Mouse (Mus musculus): ENCODE measurements around the gene Hspb6.

Hspb6 gene

DNA sequence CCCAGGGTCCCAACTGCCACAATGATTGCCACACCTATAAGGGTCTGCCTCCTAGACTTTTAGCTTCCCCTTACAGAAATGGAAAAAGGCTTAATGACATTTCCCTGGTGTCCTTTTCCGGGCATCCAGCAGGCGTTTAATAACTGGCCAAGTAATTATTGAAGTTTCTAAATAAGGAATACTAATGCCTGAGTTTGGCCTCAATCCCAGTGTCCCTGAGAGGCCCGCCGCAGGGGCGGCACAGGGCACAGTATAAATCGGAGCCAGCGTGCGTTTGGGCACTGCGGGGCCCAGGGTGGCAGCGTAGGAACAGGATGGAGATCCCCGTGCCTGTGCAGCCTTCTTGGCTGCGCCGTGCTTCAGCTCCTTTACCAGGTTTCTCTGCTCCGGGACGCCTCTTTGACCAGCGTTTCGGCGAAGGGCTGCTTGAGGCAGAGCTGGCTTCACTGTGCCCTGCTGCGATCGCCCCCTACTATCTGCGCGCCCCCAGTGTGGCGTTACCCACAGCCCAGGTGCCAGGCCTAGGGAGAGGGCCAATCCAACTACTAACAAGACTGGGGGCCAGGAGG is 1.1 kb downstream of the Hspb6 start:
- DNase-seq (ENCODE audit: low spot score), result no peak

DNA sequence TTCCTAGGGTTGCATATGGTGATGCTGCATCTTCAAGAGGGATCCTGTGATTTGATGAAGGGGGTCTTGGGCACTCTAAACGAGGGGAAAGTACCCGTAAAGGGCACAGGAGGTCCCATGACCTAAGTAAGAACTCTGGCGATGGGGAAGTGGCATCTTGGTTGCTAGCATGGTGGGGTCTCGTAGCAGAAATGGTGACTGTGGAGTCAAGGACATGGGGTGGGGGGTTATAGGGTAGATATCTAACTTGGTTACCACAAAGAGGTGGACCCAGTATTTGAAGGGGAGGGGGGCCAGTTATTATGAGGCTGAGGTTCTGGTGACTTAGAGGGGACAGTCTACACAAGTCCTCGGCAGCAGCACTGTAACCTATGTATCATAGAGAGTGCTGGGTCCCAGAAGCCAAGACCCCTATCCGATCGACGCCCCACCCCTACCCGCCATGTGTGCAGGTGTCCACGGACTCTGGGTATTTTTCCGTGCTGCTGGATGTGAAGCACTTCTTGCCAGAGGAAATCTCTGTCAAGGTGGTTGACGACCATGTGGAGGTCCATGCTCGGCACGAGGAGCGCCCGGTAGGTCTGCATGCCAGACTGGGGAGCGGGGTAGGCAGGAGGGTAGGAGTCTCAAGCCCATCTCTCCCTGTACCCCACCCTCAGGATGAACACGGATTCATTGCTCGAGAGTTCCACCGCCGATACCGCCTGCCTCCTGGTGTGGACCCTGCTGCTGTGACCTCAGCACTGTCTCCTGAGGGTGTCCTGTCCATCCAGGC is 2.0 kb downstream of the Hspb6 start:
- no peak for DNase-seq (ENCODE audit: low spot score)

- no peak for DNase-seq (ENCODE audit: low spot score)
These were observed 5.0 kb downstream of the Hspb6 start for GRCm38 (mm10) chr7:30556894-30557536.

- DNase-seq (ENCODE audit: low spot score), result no peak
These were observed 6.0 kb downstream of the Hspb6 start for GRCm38 (mm10) chr7:30557901-30558514.

- no peak for DNase-seq (ENCODE audit: low spot score)
These were observed 6.9 kb downstream of the Hspb6 start for GRCm38 (mm10) chr7:30558656-30559442.

- DNase-seq (ENCODE audit: low spot score), result peak; percentile 98
These were observed 7.5 kb downstream of the Hspb6 start, which contains the start of gene Lin37 for GRCm38 (mm10) chr7:30559443-30559954. Gene Lin37, minus strand, starts transcription at chr7:30559838.

- DNase-seq (ENCODE audit: low spot score), result no peak
These were observed 8.3 kb downstream of the Hspb6 start for GRCm38 (mm10) chr7:30560296-30560695.

GRCm38 (mm10) chr7:30562526-30563116 is 10.6 kb downstream of the Hspb6 start:
- no peak for DNase-seq (ENCODE audit: low spot score)

- DNase-seq (ENCODE audit: low spot score), result peak; percentile 96
These were observed 11.3 kb downstream of the Hspb6 start, which contains the start of the genes U2af1l4, Gm49396 and Psenen for GRCm38 (mm10) chr7:30563117-30563905. Gene U2af1l4, plus strand, starts transcription at chr7:30563301. Gene Gm49396, plus strand, starts transcription at chr7:30563344. Gene Psenen, minus strand, starts transcription at chr7:30563627.

DNA sequence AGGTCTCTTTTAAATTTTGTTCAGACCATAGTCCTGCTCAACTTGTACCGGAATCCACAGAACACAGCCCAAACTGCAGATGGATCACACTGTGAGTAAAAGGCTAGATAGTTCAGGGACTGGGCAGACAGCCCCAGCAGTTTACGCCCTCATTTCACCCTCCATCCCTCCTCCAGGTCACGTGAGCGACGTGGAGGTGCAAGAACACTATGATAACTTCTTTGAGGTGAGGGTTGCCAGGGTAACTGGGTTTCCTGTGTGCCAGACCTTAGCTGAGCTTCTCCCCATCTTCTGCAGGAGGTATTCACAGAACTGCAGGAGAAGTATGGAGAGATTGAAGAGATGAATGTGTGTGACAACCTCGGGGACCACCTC is 11.9 kb downstream of the Hspb6 start:
- DNase-seq (ENCODE audit: low spot score), result no peak

GRCm38 (mm10) chr7:30564970-30565571 is 13.1 kb downstream of the Hspb6 start, which contains the start of gene Igflr1:
Gene Igflr1, plus strand, starts transcription at chr7:30565427.
- no peak for DNase-seq (ENCODE audit: low spot score)

- DNase-seq (ENCODE audit: low spot score), result no peak
These were observed 14.1 kb downstream of the Hspb6 start for GRCm38 (mm10) chr7:30566033-30566432.

- no peak for DNase-seq (ENCODE audit: low spot score)
These were observed 15.6 kb downstream of the Hspb6 start for GRCm38 (mm10) chr7:30567555-30567954.

GRCm38 (mm10) chr7:30572389-30572788 is 20.4 kb downstream of the Hspb6 start:
- no peak for DNase-seq (ENCODE audit: low spot score)

DNA sequence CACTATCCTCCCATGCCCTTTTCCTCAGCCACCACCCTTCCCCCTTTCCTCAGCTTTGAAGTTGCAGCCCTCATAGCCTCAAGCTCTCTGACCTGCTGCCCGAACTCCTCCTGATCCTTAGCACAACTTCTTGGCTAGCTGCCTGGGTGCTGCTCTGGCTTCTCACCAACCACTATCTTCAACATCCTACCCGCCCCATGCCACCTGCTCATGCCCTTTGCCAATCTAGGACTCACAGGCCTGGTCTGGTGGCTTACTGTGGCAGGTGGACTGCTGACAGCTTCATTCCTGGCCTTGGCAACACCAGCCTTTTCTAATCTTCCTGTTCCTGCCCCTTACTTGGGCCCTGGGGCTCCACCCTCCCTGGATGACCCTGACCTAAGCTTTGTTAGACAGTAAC is 21.0 kb downstream of the Hspb6 start:
- DNase-seq (ENCODE audit: low spot score), result no peak

- no peak for DNase-seq (ENCODE audit: low spot score)
These were observed 28.0 kb downstream of the Hspb6 start for GRCm38 (mm10) chr7:30579950-30580349.

- no peak for DNase-seq (ENCODE audit: low spot score)
These were observed 29.6 kb downstream of the Hspb6 start for GRCm38 (mm10) chr7:30581547-30581946.

DNA sequence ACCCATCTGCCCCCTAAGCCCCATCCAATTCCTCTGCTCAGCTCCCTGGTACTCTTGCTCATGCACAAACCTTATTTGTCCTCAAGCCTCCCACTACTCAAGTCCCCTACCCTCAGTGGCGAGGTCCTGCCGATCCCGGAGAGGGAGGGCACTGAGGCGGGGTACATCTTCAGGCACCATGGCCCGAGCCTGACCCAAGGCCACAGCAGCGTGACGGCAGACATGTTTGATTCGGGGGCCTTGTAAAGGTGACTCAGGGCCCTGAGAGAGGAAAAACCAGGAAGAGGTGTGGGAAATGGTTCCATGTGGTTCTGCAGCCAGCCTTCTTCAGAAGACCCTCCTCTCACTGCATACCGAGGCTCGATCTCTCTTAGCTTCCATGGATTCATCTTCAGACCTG is 32.4 kb downstream of the Hspb6 start:
- DNase-seq (ENCODE audit: low spot score), result no peak

DNA sequence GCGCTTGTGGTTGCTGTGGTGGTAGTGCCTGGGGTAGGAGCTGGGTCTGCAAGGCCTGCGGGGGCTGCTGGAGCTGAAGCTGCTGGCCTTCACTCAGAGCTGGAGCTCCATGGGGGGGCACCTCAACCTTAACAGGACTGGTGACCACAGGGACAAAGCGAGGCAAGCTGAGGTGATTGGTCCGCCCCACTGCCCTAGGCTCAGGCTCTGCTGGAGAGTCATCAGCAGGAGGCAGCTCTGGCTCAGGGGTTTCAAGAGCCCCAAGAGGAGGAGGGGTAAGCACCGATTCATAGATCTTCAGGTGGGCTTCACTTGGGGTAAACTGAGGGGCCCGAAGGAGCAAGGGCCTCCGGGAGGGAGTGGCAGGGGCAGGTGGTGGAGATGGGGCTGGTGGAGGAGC is 33.2 kb downstream of the Hspb6 start:
- no peak for DNase-seq (ENCODE audit: low spot score)
